Mouse (Mus musculus): ENCODE measurements around the gene Mad2l1bp.

GRCm38 (mm10) chr17:46126608-46127007, 26.7 kb downstream of the Mad2l1bp start:
- TF ChIP-seq POLR2A (IDR thresholded peaks at IDR 0.05; ENCODE audit: low read depth, low read length) (no peak), CTCF (IDR thresholded peaks at IDR 0.05; ENCODE audit: extremely low read depth, insufficient read length, insufficient replicate concordance, low read depth, low read length) (no peak)

Data from small intestine, adult 2 months (tissue).